Mouse (Mus musculus): ENCODE data around the gene Kcnn1. TPM values are rescaled to one million over a fixed set of nuclear protein-coding genes. Genes with fewer than 3 reads are reported as not detected.

Gene Kcnn1
- polyA plus RNA-seq, 1 experiment: 11.9 TPM

- no peaks in the 10 kb centered on the region for H3K79me2 ChIP-seq (ENCODE audit: control insufficient read depth, insufficient read depth)
- H3K36me3 ChIP-seq (ENCODE audit: control insufficient read depth, insufficient read depth): no peaks in the 10 kb centered on the region
- H3K4me3 ChIP-seq: no peak overlapping the region
- H3K27me3 ChIP-seq (ENCODE audit: control insufficient read depth, insufficient read depth, insufficient read length): no peaks in the 10 kb centered on the region
- peak in 2 of 3 experiments; percentile 14 to 68 for TF ChIP-seq MYOG (IDR thresholded peaks at IDR 0.05; ENCODE audit: control insufficient read depth in 1 of 3, insufficient read depth in 1 of 3, insufficient read length in 2 of 3, low read depth in 2 of 3)
- no peak for TF ChIP-seq TCF12 (IDR thresholded peaks at IDR 0.05; ENCODE audit: insufficient read depth, poor library complexity, severe bottlenecking)
- TF ChIP-seq CEBPB (IDR thresholded peaks at IDR 0.05; ENCODE audit: insufficient read depth, poor library complexity, severe bottlenecking): no peak
- TF ChIP-seq TCF3 (IDR thresholded peaks at IDR 0.05; ENCODE audit: insufficient read length, low read depth): peak; percentile 19
- TF ChIP-seq MYOD1 (IDR thresholded peaks at IDR 0.05; ENCODE audit: control insufficient read depth in 1 of 3, insufficient read length in 2 of 3, low read depth in 2 of 3): peak in 1 of 3 experiments; percentile 37
- H3ac ChIP-seq (ENCODE audit: control insufficient read depth, insufficient read length): no peak overlapping the region
- H3K4me2 ChIP-seq (ENCODE audit: low read depth): peak overlapping the region; percentile 3
Measured at GRCm38 (mm10) chr8:70880126-70880525, 17.1 kb upstream of the Kcnn1 start.

GRCm38 (mm10) chr8:70879500-70879899 lies 16.4 kb upstream of the Kcnn1 start:
- Histone ChIP-seq H3K27me3 (ENCODE audit: control insufficient read depth, insufficient read depth, insufficient read length) (no peaks in the 10 kb centered on the region), H3K4me3 (no peak overlapping the region), H3K79me2 (ENCODE audit: control insufficient read depth, insufficient read depth) (no peaks in the 10 kb centered on the region), H3ac (ENCODE audit: control insufficient read depth, insufficient read length) (no peak overlapping the region), H3K4me2 (ENCODE audit: low read depth) (no peak overlapping the region), H3K36me3 (ENCODE audit: control insufficient read depth, insufficient read depth) (no peaks in the 10 kb centered on the region)
- TF ChIP-seq SRF (IDR thresholded peaks at IDR 0.05; ENCODE audit: control insufficient read depth, insufficient read length, low read depth) (no peak), MYOD1 (IDR thresholded peaks at IDR 0.05; ENCODE audit: control insufficient read depth in 1 of 3, insufficient read length in 2 of 3, low read depth in 2 of 3) (no peak), MYOG (IDR thresholded peaks at IDR 0.05; ENCODE audit: control insufficient read depth in 1 of 3, insufficient read depth in 1 of 3, insufficient read length in 2 of 3, low read depth in 2 of 3) (no peak), TCF12 (IDR thresholded peaks at IDR 0.05; ENCODE audit: insufficient read depth, poor library complexity, severe bottlenecking) (no peak), USF1 (IDR thresholded peaks at IDR 0.05; ENCODE audit: low read depth) (no peak), POLR2AphosphoS2 (IDR thresholded peaks at IDR 0.05; ENCODE audit: insufficient read length, low read depth) (no peak), REST (IDR thresholded peaks at IDR 0.05; ENCODE audit: insufficient read depth, insufficient read length) (no peak), TCF3 (IDR thresholded peaks at IDR 0.05; ENCODE audit: insufficient read length, low read depth) (no peak), CEBPB (IDR thresholded peaks at IDR 0.05; ENCODE audit: insufficient read depth, poor library complexity, severe bottlenecking) (no peak), E2F4 (IDR thresholded peaks at IDR 0.05; ENCODE audit: insufficient read depth) (no peak), POLR2A (IDR thresholded peaks at IDR 0.05; ENCODE audit: insufficient read length, low read depth) (no peak), MAX (IDR thresholded peaks at IDR 0.05; ENCODE audit: low read depth) (no peak)

- TF ChIP-seq MYOG (IDR thresholded peaks at IDR 0.05; ENCODE audit: control insufficient read depth in 1 of 3, insufficient read depth in 1 of 3, insufficient read length in 2 of 3, low read depth in 2 of 3): peak; percentile 58 to 92 (median 83)
- no peak for TF ChIP-seq MAX (IDR thresholded peaks at IDR 0.05; ENCODE audit: low read depth)
- no peak for TF ChIP-seq POLR2AphosphoS2 (IDR thresholded peaks at IDR 0.05; ENCODE audit: insufficient read length, low read depth)
- no peak for TF ChIP-seq TCF3 (IDR thresholded peaks at IDR 0.05; ENCODE audit: insufficient read length, low read depth)
- no peak for TF ChIP-seq USF1 (IDR thresholded peaks at IDR 0.05; ENCODE audit: low read depth)
- no peak for TF ChIP-seq SRF (IDR thresholded peaks at IDR 0.05; ENCODE audit: control insufficient read depth, insufficient read length, low read depth)
- peak; percentile 15 for TF ChIP-seq TCF12 (IDR thresholded peaks at IDR 0.05; ENCODE audit: insufficient read depth, poor library complexity, severe bottlenecking)
- no peak for TF ChIP-seq E2F4 (IDR thresholded peaks at IDR 0.05; ENCODE audit: insufficient read depth)
- no peak for TF ChIP-seq POLR2A (IDR thresholded peaks at IDR 0.05; ENCODE audit: insufficient read length, low read depth)
- no peak for TF ChIP-seq REST (IDR thresholded peaks at IDR 0.05; ENCODE audit: insufficient read depth, insufficient read length)
- no peak for TF ChIP-seq CEBPB (IDR thresholded peaks at IDR 0.05; ENCODE audit: insufficient read depth, poor library complexity, severe bottlenecking)
- peak; percentile 18 to 78 (median 61) for TF ChIP-seq MYOD1 (IDR thresholded peaks at IDR 0.05; ENCODE audit: control insufficient read depth in 1 of 3, insufficient read length in 2 of 3, low read depth in 2 of 3)
- Histone ChIP-seq H3K27me3 (ENCODE audit: control insufficient read depth, insufficient read depth, insufficient read length) (no peaks in the 10 kb centered on the region), H3ac (ENCODE audit: control insufficient read depth, insufficient read length) (no peak overlapping the region), H3K36me3 (ENCODE audit: control insufficient read depth, insufficient read depth) (no peaks in the 10 kb centered on the region), H3K79me2 (ENCODE audit: control insufficient read depth, insufficient read depth) (no peaks in the 10 kb centered on the region), H3K4me2 (ENCODE audit: low read depth) (no peak overlapping the region), H3K4me3 (no peak overlapping the region)
Measured at GRCm38 (mm10) chr8:70878178-70878577, 15.1 kb upstream of the Kcnn1 start.

GRCm38 (mm10) chr8:70876382-70876781 lies 13.3 kb upstream of the Kcnn1 start:
- peaks cover 6% of the 10 kb centered on the region for H3K79me2 ChIP-seq (ENCODE audit: control insufficient read depth, insufficient read depth)
- TF ChIP-seq TCF3 (IDR thresholded peaks at IDR 0.05; ENCODE audit: insufficient read length, low read depth) (no peak), MYOD1 (IDR thresholded peaks at IDR 0.05; ENCODE audit: control insufficient read depth in 1 of 3, insufficient read length in 2 of 3, low read depth in 2 of 3) (no peak), USF1 (IDR thresholded peaks at IDR 0.05; ENCODE audit: low read depth) (no peak), CEBPB (IDR thresholded peaks at IDR 0.05; ENCODE audit: insufficient read depth, poor library complexity, severe bottlenecking) (no peak), POLR2A (IDR thresholded peaks at IDR 0.05; ENCODE audit: insufficient read length, low read depth) (no peak), POLR2AphosphoS2 (IDR thresholded peaks at IDR 0.05; ENCODE audit: insufficient read length, low read depth) (no peak), REST (IDR thresholded peaks at IDR 0.05; ENCODE audit: insufficient read depth, insufficient read length) (no peak), MYOG (IDR thresholded peaks at IDR 0.05; ENCODE audit: control insufficient read depth in 1 of 3, insufficient read depth in 1 of 3, insufficient read length in 2 of 3, low read depth in 2 of 3) (no peak)
- H3K27me3 ChIP-seq (ENCODE audit: control insufficient read depth, insufficient read depth, insufficient read length): no peaks in the 10 kb centered on the region
- no peak overlapping the region for H3K4me3 ChIP-seq
- H3K36me3 ChIP-seq (ENCODE audit: control insufficient read depth, insufficient read depth): no peaks in the 10 kb centered on the region
- H3K4me2 ChIP-seq (ENCODE audit: low read depth): no peak overlapping the region
- H3ac ChIP-seq (ENCODE audit: control insufficient read depth, insufficient read length): no peak overlapping the region

GRCm38 (mm10) chr8:70874441-70874840 lies 11.4 kb upstream of the Kcnn1 start:
- peaks cover 6% of the 10 kb centered on the region for H3K79me2 ChIP-seq (ENCODE audit: control insufficient read depth, insufficient read depth)
- H3ac ChIP-seq (ENCODE audit: control insufficient read depth, insufficient read length): no peak overlapping the region
- no peaks in the 10 kb centered on the region for H3K27me3 ChIP-seq (ENCODE audit: control insufficient read depth, insufficient read depth, insufficient read length)
- no peak for TF ChIP-seq POLR2A (IDR thresholded peaks at IDR 0.05; ENCODE audit: insufficient read length, low read depth)
- no peak for TF ChIP-seq USF1 (IDR thresholded peaks at IDR 0.05; ENCODE audit: low read depth)
- TF ChIP-seq MYOG (IDR thresholded peaks at IDR 0.05; ENCODE audit: control insufficient read depth in 1 of 3, insufficient read depth in 1 of 3, insufficient read length in 2 of 3, low read depth in 2 of 3): no peak
- TF ChIP-seq SRF (IDR thresholded peaks at IDR 0.05; ENCODE audit: control insufficient read depth, insufficient read length, low read depth): no peak
- no peak for TF ChIP-seq REST (IDR thresholded peaks at IDR 0.05; ENCODE audit: insufficient read depth, insufficient read length)
- no peak for TF ChIP-seq E2F4 (IDR thresholded peaks at IDR 0.05; ENCODE audit: insufficient read depth)
- TF ChIP-seq TCF3 (IDR thresholded peaks at IDR 0.05; ENCODE audit: insufficient read length, low read depth): no peak
- TF ChIP-seq MYOD1 (IDR thresholded peaks at IDR 0.05; ENCODE audit: control insufficient read depth in 1 of 3, insufficient read length in 2 of 3, low read depth in 2 of 3): no peak
- no peak for TF ChIP-seq CEBPB (IDR thresholded peaks at IDR 0.05; ENCODE audit: insufficient read depth, poor library complexity, severe bottlenecking)
- no peak for TF ChIP-seq MAX (IDR thresholded peaks at IDR 0.05; ENCODE audit: low read depth)
- no peak for TF ChIP-seq TCF12 (IDR thresholded peaks at IDR 0.05; ENCODE audit: insufficient read depth, poor library complexity, severe bottlenecking)
- H3K4me2 ChIP-seq (ENCODE audit: low read depth): no peak overlapping the region
- no peaks in the 10 kb centered on the region for H3K36me3 ChIP-seq (ENCODE audit: control insufficient read depth, insufficient read depth)
- no peak overlapping the region for H3K4me3 ChIP-seq
